Mouse (Mus musculus) lung, embryonic 14.5 days (tissue): ENCODE measurements at regions not wholly inside any gene's neighbourhood (a gene's known extent, or its start where the extent isn't known, plus 50 kb on each side); places are given as distances from the start of the nearest gene placed in this dataset.

Experiments
- ATAC-seq: fragments of 200-750 bp; cut with Nextera tagmentation; 2 replicates; pipeline ENCODE4 v1.8.0; 2017; ENCODE audit warnings: mild to moderate bottlenecking, moderate TSS enrichment, moderate library complexity; ENCODE audit not compliant: insufficient read depth
- DNase-seq: peaks from one replicate; pipeline ENCODE4 v3.0.0-alpha.2; 2015
- H3K27ac ChIP-seq: fragments of 300-500 bp; sonication (generic); 2 replicates; pipeline ENCODE4 v1.5.1; 2014; ENCODE audit warnings: low read depth, mild to moderate bottlenecking, moderate library complexity
- H3K27me3 ChIP-seq: fragments of 300-500 bp; sonication (generic); 2 replicates; pipeline ENCODE4 v1.6.1; 2014; ENCODE audit warnings: low read length, control low read depth; ENCODE audit not compliant: insufficient read depth
- H3K36me3 ChIP-seq: fragments of 300-500 bp; sonication (generic); 2 replicates; pipeline ENCODE4 v1.6.1; 2014; ENCODE audit warnings: control low read depth; ENCODE audit not compliant: insufficient read depth
- H3K4me1 ChIP-seq: fragments of 300-500 bp; sonication (generic); 2 replicates; pipeline ENCODE4 v1.6.1; 2014; ENCODE audit warnings: antibody characterized with exemption, control low read depth; ENCODE audit not compliant: insufficient read depth
- H3K4me2 ChIP-seq: fragments of 300-500 bp; sonication (generic); 2 replicates; pipeline ENCODE4 v1.6.1; 2014; ENCODE audit warnings: mild to moderate bottlenecking
- H3K4me3 ChIP-seq: fragments of 300-500 bp; sonication (generic); 2 replicates; pipeline ENCODE4 v1.5.1; 2014; ENCODE audit warnings: low read depth, low read length
- H3K9ac ChIP-seq: fragments of 300-500 bp; sonication (generic); 2 replicates; pipeline ENCODE4 v1.6.1; 2014
- H3K9me3 ChIP-seq: fragments of 300-500 bp; sonication (generic); 2 replicates; pipeline ENCODE4 v1.6.1; 2016; ENCODE audit warnings: low read depth, low read length, control low read depth
- CTCF ChIP-seq: IDR thresholded peaks from 2 replicates; pipeline ENCODE4 v1.5.1; 2016; ENCODE audit warnings: antibody characterized with exemption, low read depth
- WGBS: fragments of 180-500 bp; shearing (Covaris S2); extraction: QIAGEN DNeasy Blood & Tissue Kit; methylation state at CpG from one replicate; pipeline ENCODE4 v1.1.7; 2014; 5-methylcytosine and 5-hydroxymethylcytosine counted together

GRCm38 (mm10) chr3:103420621-103421274 is 141.7 kb downstream of the Trim33 start:
- Histone ChIP-seq H3K4me2 (no peak overlapping the region), H3K36me3 (no peaks in the 10 kb centered on the region), H3K27me3 (no peaks in the 10 kb centered on the region), H3K9ac (peak overlapping the region; percentile 6; the same call in 1 of the 2 replicates), H3K4me1 (peaks cover 6% of the 10 kb centered on the region; the same call in 1 of the 2 replicates), H3K27ac (peak overlapping the region; percentile 77), H3K4me3 (no peak overlapping the region), H3K9me3 (no peaks in the 10 kb centered on the region)
- DNase-seq: peak; percentile 63
- 46% methylated on average over 12 of the region's 12 CpGs for WGBS
- no peak for TF ChIP-seq CTCF
- ATAC-seq: no peak

DNA sequence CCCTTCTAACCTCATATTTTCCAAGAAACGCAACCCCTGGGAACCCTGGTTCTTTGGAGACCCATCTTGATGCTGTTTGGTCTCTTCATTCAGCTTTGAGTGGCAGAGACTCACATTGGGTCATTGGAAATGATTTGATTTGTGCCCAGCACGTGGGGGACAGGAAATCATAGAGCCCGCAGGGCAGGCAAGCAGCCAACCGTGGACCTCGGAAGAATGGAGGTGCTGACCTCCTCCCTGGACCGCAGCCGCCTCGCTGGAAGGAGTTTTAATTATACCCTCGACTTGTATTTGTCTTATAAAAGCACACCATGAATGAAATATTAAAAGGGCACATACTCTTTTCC is 142.2 kb downstream of the Trim33 start:
- H3K36me3 ChIP-seq: no peaks in the 10 kb centered on the region
- ATAC-seq (no peak), DNase-seq (peak; percentile 58)
- no peaks in the 10 kb centered on the region for H3K9me3 ChIP-seq
- no peak for TF ChIP-seq CTCF
- peaks cover 6% of the 10 kb centered on the region; the same call in 1 of the 2 replicates for H3K4me1 ChIP-seq
- WGBS: 45% methylated on average over 9 of the region's 9 CpGs
- no peaks in the 10 kb centered on the region for H3K27me3 ChIP-seq
- H3K4me3 ChIP-seq: no peak overlapping the region
- H3K9ac ChIP-seq: no peak overlapping the region
- H3K27ac ChIP-seq: peak overlapping the region; percentile 77
- H3K4me2 ChIP-seq: no peak overlapping the region

- H3K27me3 ChIP-seq: no peaks in the 10 kb centered on the region
- H3K9me3 ChIP-seq: no peaks in the 10 kb centered on the region
- DNase-seq (no peak), ATAC-seq (no peak)
- H3K4me3 ChIP-seq: no peak overlapping the region
- 86% methylated on average over 12 of the region's 12 CpGs for WGBS
- H3K4me2 ChIP-seq: no peak overlapping the region
- no peak for TF ChIP-seq CTCF
- no peak overlapping the region for H3K27ac ChIP-seq
- H3K4me1 ChIP-seq: peaks cover 3% of the 10 kb centered on the region; the same call in 1 of the 2 replicates
- no peak overlapping the region for H3K9ac ChIP-seq
- no peaks in the 10 kb centered on the region for H3K36me3 ChIP-seq
Observed at GRCm38 (mm10) chr3:103422806-103423205, 143.7 kb downstream of the Trim33 start.

GRCm38 (mm10) chr3:103423290-103423689 is 144.2 kb downstream of the Trim33 start:
- H3K27me3 ChIP-seq: no peaks in the 10 kb centered on the region
- no peak for ATAC-seq
- WGBS: 94% methylated on average over 4 of the region's 4 CpGs
- TF ChIP-seq CTCF: no peak
- no peak overlapping the region for H3K4me3 ChIP-seq
- no peak for DNase-seq
- H3K9me3 ChIP-seq: no peaks in the 10 kb centered on the region
- H3K4me1 ChIP-seq: peaks cover 3% of the 10 kb centered on the region; the same call in 1 of the 2 replicates
- H3K36me3 ChIP-seq: no peaks in the 10 kb centered on the region
- no peak overlapping the region for H3K4me2 ChIP-seq
- H3K27ac ChIP-seq: no peak overlapping the region
- no peak overlapping the region for H3K9ac ChIP-seq

- H3K27me3 ChIP-seq: no peaks in the 10 kb centered on the region
- DNase-seq: peak; percentile 42
- H3K4me2 ChIP-seq: no peak overlapping the region
- H3K9me3 ChIP-seq: no peaks in the 10 kb centered on the region
- WGBS: 79% methylated on average over 19 of the region's 19 CpGs
- no peak for ATAC-seq
- no peak overlapping the region for H3K27ac ChIP-seq
- no peaks in the 10 kb centered on the region; the same call in 1 of the 2 replicates for H3K4me1 ChIP-seq
- H3K9ac ChIP-seq: no peak overlapping the region
- H3K36me3 ChIP-seq: no peaks in the 10 kb centered on the region
- H3K4me3 ChIP-seq: no peak overlapping the region
- no peak for TF ChIP-seq CTCF
Observed at GRCm38 (mm10) chr3:103425812-103426430, 146.8 kb downstream of the Trim33 start.

DNA sequence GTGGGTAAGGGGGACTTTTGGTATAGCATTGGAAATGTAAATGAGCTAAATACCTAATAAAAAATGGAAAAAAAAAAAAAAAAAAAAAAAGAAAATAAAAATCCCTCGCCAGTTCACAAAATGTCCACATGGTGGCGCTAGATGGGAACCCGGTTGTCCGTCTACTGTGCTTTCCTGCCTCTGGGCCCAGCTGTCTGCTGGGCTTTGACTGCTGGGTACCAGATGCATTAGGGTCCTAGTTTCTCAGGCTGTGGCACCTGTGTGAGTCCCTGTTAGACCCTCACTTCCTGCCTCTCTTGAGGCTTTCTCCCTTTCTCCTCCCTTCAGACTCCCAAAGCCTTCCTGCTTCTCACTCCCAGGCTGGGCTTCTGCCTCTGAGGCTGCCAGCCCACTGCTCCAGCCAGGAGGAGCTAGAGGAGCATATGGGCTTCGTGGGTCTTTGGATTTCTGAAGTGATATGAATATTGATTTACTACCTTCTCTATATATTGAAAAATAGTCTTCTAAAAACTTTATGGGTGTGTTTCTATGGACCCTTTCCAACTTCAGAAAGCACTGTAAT is 145.7 kb upstream of the Syt6 start:
- Histone ChIP-seq H3K9ac (no peak overlapping the region), H3K27ac (peak overlapping the region; percentile 65; the same call in 1 of the 2 replicates), H3K27me3 (no peaks in the 10 kb centered on the region), H3K9me3 (no peaks in the 10 kb centered on the region), H3K36me3 (no peaks in the 10 kb centered on the region), H3K4me1 (no peaks in the 10 kb centered on the region), H3K4me3 (no peak overlapping the region), H3K4me2 (no peak overlapping the region)
- TF ChIP-seq CTCF: peak; percentile 64
- ATAC-seq: peak; percentile 63; the same call in 1 of the 2 replicates
- peak; percentile 62 for DNase-seq
- WGBS: 8% methylated on average over 5 of the region's 5 CpGs

- H3K9me3 ChIP-seq: no peaks in the 10 kb centered on the region
- no peaks in the 10 kb centered on the region for H3K36me3 ChIP-seq
- no peaks in the 10 kb centered on the region for H3K4me1 ChIP-seq
- H3K4me2 ChIP-seq: no peak overlapping the region
- ATAC-seq (no peak), DNase-seq (no peak)
- H3K27ac ChIP-seq: peak overlapping the region; percentile 66; the same call in 1 of the 2 replicates
- no peak overlapping the region for H3K9ac ChIP-seq
- H3K27me3 ChIP-seq: no peaks in the 10 kb centered on the region
- 35% methylated on average over 4 of the region's 4 CpGs for WGBS
- no peak for TF ChIP-seq CTCF
- no peak overlapping the region for H3K4me3 ChIP-seq
Observed at GRCm38 (mm10) chr3:103430131-103430530, 144.9 kb upstream of the Syt6 start.
